Mouse (Mus musculus) midbrain, postnatal 0 days (tissue): ENCODE measurements around the gene Cnp. TPM values are rescaled to one million over a fixed set of nuclear protein-coding genes. Genes with fewer than 3 reads are reported as not detected.
"Not testable (repeated sequence)": the region's sequence is repeated elsewhere in the genome, so short reads cannot be mapped to it uniquely, and the experiment has no call there.

Source experiments
- ATAC-seq: fragments of 200-750 bp; cut with Nextera tagmentation; 2 replicates; pipeline ENCODE4 v1.8.0; 2017; ENCODE audit warnings: moderate number of reproducible peaks, mild to moderate bottlenecking, moderate TSS enrichment, moderate library complexity; ENCODE audit not compliant: low FRiP score
- DNase-seq: peaks from one replicate; pipeline ENCODE4 v3.0.0-alpha.2; 2015; ENCODE audit warnings: low spot score
- H3K27ac ChIP-seq: fragments of 300-500 bp; sonication (generic); 2 replicates; pipeline ENCODE4 v1.5.1; 2014; ENCODE audit warnings: low read depth, mild to moderate bottlenecking, low read length, mixed read lengths
- H3K27me3 ChIP-seq: fragments of 300-500 bp; sonication (generic); 2 replicates; pipeline ENCODE4 v1.6.1; 2014; ENCODE audit warnings: low read length, control low read depth, mixed read lengths; ENCODE audit not compliant: insufficient read depth
- H3K36me3 ChIP-seq: fragments of 300-500 bp; sonication (generic); 2 replicates; pipeline ENCODE4 v1.6.1; 2014; ENCODE audit warnings: low read length, control low read depth, mixed read lengths; ENCODE audit not compliant: insufficient read depth
- H3K4me1 ChIP-seq: fragments of 300-500 bp; sonication (generic); 2 replicates; pipeline ENCODE4 v1.6.1; 2014; ENCODE audit warnings: mild to moderate bottlenecking, control low read depth, antibody characterized with exemption, low read length, mixed read lengths; ENCODE audit not compliant: insufficient read depth
- H3K4me2 ChIP-seq: fragments of 300-500 bp; sonication (generic); 2 replicates; pipeline ENCODE4 v1.6.1; 2014; ENCODE audit warnings: low read depth, mild to moderate bottlenecking, low read length, mixed read lengths; ENCODE audit not compliant: poor library complexity, severe bottlenecking
- H3K4me3 ChIP-seq: fragments of 300-500 bp; sonication (generic); 2 replicates; pipeline ENCODE4 v1.5.1; 2014; ENCODE audit warnings: low read depth, mild to moderate bottlenecking, low read length, moderate library complexity
- H3K9ac ChIP-seq: fragments of 300-500 bp; sonication (generic); replicated peaks from 2 replicates; pipeline ENCODE4 v1.6.1; 2014; ENCODE audit warnings: mild to moderate bottlenecking, low read length, moderate library complexity, mixed read lengths; ENCODE audit not compliant: poor library complexity, severe bottlenecking
- H3K9me3 ChIP-seq: fragments of 300-500 bp; sonication (generic); 2 replicates; pipeline ENCODE4 v1.6.1; 2016; ENCODE audit warnings: low read length, control low read depth
- CTCF ChIP-seq: IDR thresholded peaks from 2 replicates; pipeline ENCODE4 v1.5.1; 2016; ENCODE audit warnings: antibody characterized with exemption, mild to moderate bottlenecking
- WGBS: fragments of 180-500 bp; shearing (Covaris S2); extraction: QIAGEN DNeasy Blood & Tissue Kit; methylation state at CpG from one replicate; pipeline ENCODE4 v1.1.7; 2014; 5-methylcytosine and 5-hydroxymethylcytosine counted together
- polyA plus RNA-seq: library from polyadenylated mRNA; unstranded; fragments of >200 nt; fragmentation: Nextera tagmentation; extraction: Ambion mirVana; gene quantifications from 2 replicates; pipeline ENCODE4 v1.2.1, GENCODE M21; 2015
- total RNA-seq: library from RNA; depleted of rRNA; stranded (reverse); fragments of >200 nt; gene quantifications from 2 replicates; pipeline ENCODE4 v1.2.3, GENCODE M21; 2014

The Cnp gene
- total and polyA plus RNA-seq, 2 experiments from 2014 or later, result 65.3 to 68.8 TPM

- no peak for ATAC-seq
- no peaks in the 10 kb centered on the region for H3K36me3 ChIP-seq
- H3K4me2 ChIP-seq, result peak overlapping the region; percentile 79
These were observed 46.1 kb upstream of the Cnp start for GRCm38 (mm10) chr11:100528375-100529165.

GRCm38 (mm10) chr11:100533871-100534270, 40.8 kb upstream of the Cnp start:
- no peaks in the 10 kb centered on the region for H3K4me1 ChIP-seq
- TF ChIP-seq CTCF, result no peak
- no peak overlapping the region for H3K9ac ChIP-seq
- no peak overlapping the region for H3K4me3 ChIP-seq
- H3K4me2 ChIP-seq, result no peak overlapping the region
- no peak for ATAC-seq
- H3K9me3 ChIP-seq, result no peaks in the 10 kb centered on the region
- 29% methylated on average over 6 of the region's 6 CpGs for WGBS
- no peak for DNase-seq
- no peak overlapping the region for H3K27ac ChIP-seq
- no peaks in the 10 kb centered on the region for H3K36me3 ChIP-seq
- no peaks in the 10 kb centered on the region for H3K27me3 ChIP-seq

More at GRCm38 (mm10) chr11:100528375-100529165, 46.1 kb upstream of the Cnp start:
- DNase-seq, result no peak
- H3K9me3 ChIP-seq, result no peaks in the 10 kb centered on the region
- 25% methylated on average over 19 of the region's 19 CpGs for WGBS
- peak overlapping the region; percentile 79 for H3K27ac ChIP-seq
- H3K27me3 ChIP-seq, result no peaks in the 10 kb centered on the region
- H3K9ac ChIP-seq, result peak overlapping the region; percentile 73
- peak overlapping the region; percentile 54 for H3K4me3 ChIP-seq
- no peak for TF ChIP-seq CTCF
- peaks cover 20% of the 10 kb centered on the region for H3K4me1 ChIP-seq

GRCm38 (mm10) chr11:100534411-100534810, 40.3 kb upstream of the Cnp start:
- H3K27me3 ChIP-seq, H3K4me3 ChIP-seq, H3K4me2 ChIP-seq, H3K27ac ChIP-seq, H3K4me1 ChIP-seq, H3K9ac ChIP-seq, ATAC-seq, H3K36me3 ChIP-seq, DNase-seq, H3K9me3 ChIP-seq: not testable (repeated sequence)
- WGBS, result 72% methylated on average over 2 of the region's 2 CpGs

GRCm38 (mm10) chr11:100534821-100535220, 39.9 kb upstream of the Cnp start:
- H3K27me3 ChIP-seq, DNase-seq, H3K36me3 ChIP-seq, H3K27ac ChIP-seq, H3K4me3 ChIP-seq, ATAC-seq, H3K9me3 ChIP-seq, H3K4me2 ChIP-seq, H3K9ac ChIP-seq, H3K4me1 ChIP-seq: not testable (repeated sequence)
- 84% methylated on average over 6 of the region's 6 CpGs for WGBS

- no peak for TF ChIP-seq CTCF
- H3K9ac ChIP-seq, result no peak overlapping the region
- 74% methylated on average over 1 of the region's 1 CpGs for WGBS
These were observed 38.7 kb upstream of the Cnp start for GRCm38 (mm10) chr11:100535996-100536395.

GRCm38 (mm10) chr11:100536466-100536865, 38.2 kb upstream of the Cnp start:
- DNase-seq (no peak), ATAC-seq (no peak)
- Histone ChIP-seq H3K27ac (no peak overlapping the region), H3K9ac (no peak overlapping the region), H3K9me3 (no peaks in the 10 kb centered on the region), H3K4me1 (no peaks in the 10 kb centered on the region), H3K4me2 (no peak overlapping the region), H3K4me3 (no peak overlapping the region), H3K36me3 (no peaks in the 10 kb centered on the region), H3K27me3 (no peaks in the 10 kb centered on the region)
- no peak for TF ChIP-seq CTCF

More at GRCm38 (mm10) chr11:100535996-100536395, 38.7 kb upstream of the Cnp start:
- no peaks in the 10 kb centered on the region for H3K9me3 ChIP-seq
- no peak overlapping the region for H3K4me2 ChIP-seq
- DNase-seq (no peak), ATAC-seq (no peak)
- H3K36me3 ChIP-seq, result no peaks in the 10 kb centered on the region
- H3K4me3 ChIP-seq, result no peak overlapping the region
- no peaks in the 10 kb centered on the region for H3K4me1 ChIP-seq
- H3K27ac ChIP-seq, result no peak overlapping the region
- H3K27me3 ChIP-seq, result no peaks in the 10 kb centered on the region
